Mouse (Mus musculus) R1 (cell line): ENCODE measurements around the gene Gdpd2.

Experiments
- DNase-seq: peaks from one replicate; pipeline ENCODE4 v3.0.0-alpha.2; 2018; ENCODE audit warnings: low read depth, low spot score

Gdpd2 gene

GRCm38 (mm10) chrX:100777655-100778234 lies 48.1 kb downstream of the Gdpd2 start:
- no peak for DNase-seq

- DNase-seq = no peak
Measured at GRCm38 (mm10) chrX:100778397-100778796, 48.7 kb downstream of the Gdpd2 start.
